Comparison of ENCODE assay signal across 16 mouse cellular contexts in genomic region chr1:178860671-178861391, GRCm38 (mm10).
DNase-seq lines count a peak whose midpoint lies in the region; ATAC-seq and TF ChIP-seq lines count a peak whose summit lies in the region.
"Had no signal": no experiment of that assay in that cellular context is flagged by ENCODE, and none has a peak within 500 bp of the region (broad histone marks: within the 10 kb centered on the region; RNA-seq: fewer than 3 reads in every experiment).

No protein-coding gene starts in this region.

- no peaks in the 10 kb centered on the region for H3K27me3 ChIP-seq in hindbrain, embryonic 15.5 days
- no peaks in the 10 kb centered on the region for H3K27me3 ChIP-seq in hindbrain, embryonic 12.5 days
- H3K27me3 ChIP-seq in stomach, embryonic 14.5 days (ENCODE audit: control insufficient read depth, insufficient read depth, low read length) = no peaks in the 10 kb centered on the region
- H3K27me3 ChIP-seq in stomach, postnatal 0 days (ENCODE audit: control insufficient read depth, insufficient read depth, low read length) = no peaks in the 10 kb centered on the region
- H3K27me3 ChIP-seq in limb, embryonic 10.5 days (ENCODE audit: low read depth, poor library complexity, severe bottlenecking) = no peaks in the 10 kb centered on the region
- H3K27me3 ChIP-seq: embryonic facial prominence, embryonic 13.5 days; lung, embryonic 15.5 days had no signal

- TF ChIP-seq CTCF in stomach, postnatal 0 days (IDR thresholded peaks at IDR 0.05; ENCODE audit: low read depth) = no peak

- peaks cover 20% of the 10 kb centered on the region for H3K4me1 ChIP-seq in hindbrain, embryonic 15.5 days (replicated peaks)
- H3K4me1 ChIP-seq in hindbrain, embryonic 12.5 days = peaks cover 20% of the 10 kb centered on the region
- peaks cover 8% of the 10 kb centered on the region; the same call in 1 of the 2 replicates for H3K4me1 ChIP-seq in stomach, embryonic 14.5 days (ENCODE audit: control insufficient read depth, insufficient read depth, low read length)
- no peaks in the 10 kb centered on the region for H3K4me1 ChIP-seq in stomach, postnatal 0 days (replicated peaks; ENCODE audit: control insufficient read depth, insufficient read depth)
- peaks cover 33% of the 10 kb centered on the region for H3K4me1 ChIP-seq in limb, embryonic 10.5 days
- H3K4me1 ChIP-seq: embryonic facial prominence, embryonic 13.5 days; lung, embryonic 15.5 days had no signal

- H3K36me3 ChIP-seq in hindbrain, embryonic 15.5 days = no peaks in the 10 kb centered on the region
- H3K36me3 ChIP-seq in hindbrain, embryonic 12.5 days = no peaks in the 10 kb centered on the region
- no peaks in the 10 kb centered on the region for H3K36me3 ChIP-seq in stomach, embryonic 14.5 days (ENCODE audit: control insufficient read depth, insufficient read depth, low read length)
- H3K36me3 ChIP-seq in stomach, postnatal 0 days (ENCODE audit: control insufficient read depth, insufficient read depth, low read length) = no peaks in the 10 kb centered on the region
- peaks cover 42% of the 10 kb centered on the region for H3K36me3 ChIP-seq in limb, embryonic 10.5 days
- H3K36me3 ChIP-seq: G1E; lung, embryonic 15.5 days had no signal

- H3K27ac ChIP-seq in hindbrain, embryonic 15.5 days (replicated peaks) = 0 out of 2 replicates have a peak overlapping the region, but pooled peaks have one; percentile 66
- no peak overlapping the region for H3K27ac ChIP-seq in hindbrain, embryonic 12.5 days
- H3K27ac ChIP-seq in stomach, embryonic 14.5 days (ENCODE audit: low read length) = no peak overlapping the region
- H3K27ac ChIP-seq in stomach, postnatal 0 days (replicated peaks) = no peak overlapping the region
- H3K27ac ChIP-seq in limb, embryonic 10.5 days = peak overlapping the region; percentile 48; the same call in 1 of the 2 replicates
- H3K27ac ChIP-seq: embryonic facial prominence, embryonic 13.5 days; heart, adult 2 months; lung, embryonic 15.5 days had no signal

- TF ChIP-seq EP300 in stomach, postnatal 0 days (optimal IDR thresholded peaks at IDR 0.05) = no peak

- H3K4me3 ChIP-seq in hindbrain, embryonic 15.5 days = no peak overlapping the region
- no peak overlapping the region for H3K4me3 ChIP-seq in hindbrain, embryonic 12.5 days
- no peak overlapping the region for H3K4me3 ChIP-seq in stomach, embryonic 14.5 days (ENCODE audit: low read depth, low read length)
- H3K4me3 ChIP-seq in stomach, postnatal 0 days (ENCODE audit: low read depth, low read length) = no peak overlapping the region
- no peak overlapping the region for H3K4me3 ChIP-seq in limb, embryonic 10.5 days
- H3K4me3 ChIP-seq: embryonic facial prominence, embryonic 13.5 days; heart, adult 2 months; lung, embryonic 15.5 days had no signal

- DNase-seq in stomach, postnatal 0 days (ENCODE audit: low spot score) = no peak
- DNase-seq in limb, embryonic 10.5 days (ENCODE audit: low spot score) = no peak
- no peak for DNase-seq in spleen, postnatal 10 days (ENCODE audit: low spot score in 2 of 2)
- DNase-seq: adrenal gland, postnatal 14 days; cerebellum, adult 9-11 months; heart, adult 2 months; kidney, adult 8-10 months; layer of hippocampus, adult 9-11 months had no signal

- H3K4me2 ChIP-seq in hindbrain, embryonic 15.5 days = no peak overlapping the region
- H3K4me2 ChIP-seq in hindbrain, embryonic 12.5 days (replicated peaks) = no peak overlapping the region
- H3K4me2 ChIP-seq in stomach, embryonic 14.5 days (replicated peaks; ENCODE audit: low read depth, low read length) = no peak overlapping the region
- H3K4me2 ChIP-seq in stomach, postnatal 0 days (replicated peaks; ENCODE audit: low read depth) = no peak overlapping the region
- H3K4me2 ChIP-seq: embryonic facial prominence, embryonic 13.5 days; liver, embryonic 11.5 days; lung, embryonic 15.5 days had no signal

- H3K9me3 ChIP-seq in hindbrain, embryonic 15.5 days = no peaks in the 10 kb centered on the region
- H3K9me3 ChIP-seq in hindbrain, embryonic 12.5 days (replicated peaks) = no peaks in the 10 kb centered on the region
- no peaks in the 10 kb centered on the region for H3K9me3 ChIP-seq in stomach, embryonic 14.5 days (ENCODE audit: control insufficient read depth, low read depth, low read length)
- H3K9me3 ChIP-seq in stomach, postnatal 0 days (ENCODE audit: control insufficient read depth, low read length) = no peaks in the 10 kb centered on the region
- no peaks in the 10 kb centered on the region for H3K9me3 ChIP-seq in limb, embryonic 10.5 days (replicated peaks)
- H3K9me3 ChIP-seq: embryonic facial prominence, embryonic 13.5 days; G1E; lung, embryonic 15.5 days had no signal

- H3K9ac ChIP-seq in hindbrain, embryonic 15.5 days = no peak overlapping the region
- H3K9ac ChIP-seq in hindbrain, embryonic 12.5 days = no peak overlapping the region
- H3K9ac ChIP-seq in stomach, embryonic 14.5 days (replicated peaks; ENCODE audit: low read depth, low read length) = no peak overlapping the region; the same call in 1 of the 2 replicates
- no peak overlapping the region for H3K9ac ChIP-seq in stomach, postnatal 0 days (ENCODE audit: low read length)
- H3K9ac ChIP-seq: embryonic facial prominence, embryonic 13.5 days; lung, embryonic 15.5 days had no signal

- ATAC-seq in hindbrain, embryonic 15.5 days (ENCODE audit: low FRiP score, low read depth) = peak; percentile 46; the same call in 1 of the 2 replicates
- ATAC-seq in hindbrain, embryonic 12.5 days (ENCODE audit: low FRiP score) = no peak
- peak; percentile 28; the same call in 1 of the 2 replicates for ATAC-seq in stomach, embryonic 14.5 days (ENCODE audit: insufficient number of reproducible peaks, insufficient read depth, low FRiP score, low read depth)
- no peak for ATAC-seq in stomach, postnatal 0 days (ENCODE audit: low FRiP score, low TSS enrichment)
- no peak for ATAC-seq in activated CD4-positive, CD25-positive, alpha-beta regulatory T cell, adult 4 months

- WGBS in hindbrain, embryonic 15.5 days = 41% methylated on average over 8 of the region's 8 CpGs
- WGBS in hindbrain, embryonic 12.5 days = 55% methylated on average over 8 of the region's 8 CpGs
- 45% methylated on average over 8 of the region's 8 CpGs for WGBS in stomach, embryonic 14.5 days
- WGBS in stomach, postnatal 0 days = 54% methylated on average over 8 of the region's 8 CpGs
- WGBS in limb, embryonic 10.5 days = 56% methylated on average over 8 of the region's 8 CpGs

Comparison
In these comparisons a context has a peak if more than half of its experiments do, and no peak if none do; other contexts are left out.
1. ATAC-seq: peak in hindbrain, embryonic 15.5 days (single experiment) and stomach, embryonic 14.5 days (single experiment); none in hindbrain, embryonic 12.5 days (single experiment), stomach, postnatal 0 days (single experiment) and activated CD4-positive, CD25-positive, alpha-beta regulatory T cell, adult 4 months (single experiment).
2. H3K27ac ChIP-seq: peak in hindbrain, embryonic 15.5 days (single experiment) and limb, embryonic 10.5 days (single experiment); none in hindbrain, embryonic 12.5 days (single experiment), stomach, embryonic 14.5 days (single experiment) and stomach, postnatal 0 days (single experiment).